Mouse (Mus musculus) limb, embryonic 13.5 days (tissue): ENCODE results near the gene Zmynd8. TPM values are rescaled to one million over a fixed set of nuclear protein-coding genes. Genes with fewer than 3 reads are reported as not detected.
A peak's percentile ranks its signal among the peaks of the same experiment; 100 is the strongest.

Source experiments
- ATAC-seq: fragments of 200-750 bp; cut with Nextera tagmentation; 2 replicates; pipeline ENCODE4 v1.8.0; 2017; ENCODE audit warnings: low read depth, moderate number of reproducible peaks, moderate TSS enrichment; ENCODE audit not compliant: low FRiP score
- H3K27ac ChIP-seq: fragments of 300-500 bp; sonication (generic); 2 replicates; pipeline ENCODE4 v1.5.1; 2015; ENCODE audit warnings: inconsistent platforms, mild to moderate bottlenecking, moderate library complexity
- H3K27me3 ChIP-seq: fragments of 300-500 bp; sonication (generic); 2 replicates; pipeline ENCODE4 v1.6.1; 2015; ENCODE audit warnings: mild to moderate bottlenecking, inconsistent platforms
- H3K36me3 ChIP-seq: fragments of 300-500 bp; sonication (generic); 2 replicates; pipeline ENCODE4 v1.6.1; 2015; ENCODE audit warnings: inconsistent platforms, mild to moderate bottlenecking, moderate library complexity
- H3K4me1 ChIP-seq: fragments of 300-500 bp; sonication (generic); 2 replicates; pipeline ENCODE4 v1.6.1; 2015; ENCODE audit warnings: inconsistent platforms
- H3K4me2 ChIP-seq: fragments of 300-500 bp; sonication (generic); replicated peaks from 2 replicates; pipeline ENCODE4 v1.6.1; 2015; ENCODE audit warnings: inconsistent platforms, mild to moderate bottlenecking, moderate library complexity
- H3K4me3 ChIP-seq: fragments of 300-500 bp; sonication (generic); 2 replicates; pipeline ENCODE4 v1.5.1; 2015; ENCODE audit warnings: moderate library complexity, mild to moderate bottlenecking, inconsistent platforms
- H3K9ac ChIP-seq: fragments of 300-500 bp; sonication (generic); 2 replicates; pipeline ENCODE4 v1.6.1; 2015; ENCODE audit warnings: mild to moderate bottlenecking, inconsistent platforms
- H3K9me3 ChIP-seq: fragments of 300-500 bp; sonication (generic); 2 replicates; pipeline ENCODE4 v1.6.1; 2016; ENCODE audit warnings: inconsistent platforms
- WGBS: fragments of 180-500 bp; shearing (Covaris S2); methylation state at CpG from one replicate; pipeline ENCODE4 v1.1.7; 2015; 5-methylcytosine and 5-hydroxymethylcytosine counted together
- polyA plus RNA-seq: library from polyadenylated mRNA; unstranded; fragments of >200 nt; fragmentation: Nextera tagmentation; extraction: Ambion mirVana; gene quantifications from 2 replicates; pipeline ENCODE4 v1.2.1, GENCODE M21; 2015

Zmynd8 gene
- polyA plus RNA-seq, 1 experiment from 2014 or later, result 65.7 TPM

- H3K27me3 ChIP-seq, result no peaks in the 10 kb centered on the region
- peaks cover 30% of the 10 kb centered on the region for H3K36me3 ChIP-seq
- WGBS, result 37% methylated on average over 8 of the region's 8 CpGs
- H3K4me1 ChIP-seq, result peaks cover 84% of the 10 kb centered on the region
- no peak overlapping the region for H3K4me3 ChIP-seq
- ATAC-seq, result no peak
- peak overlapping the region; percentile 13; the same call in 1 of the 2 replicates for H3K9ac ChIP-seq
- H3K27ac ChIP-seq, result peak overlapping the region; percentile 52
- no peaks in the 10 kb centered on the region for H3K9me3 ChIP-seq
- peak overlapping the region; percentile 51 for H3K4me2 ChIP-seq
These were observed 22.5 kb downstream of the Zmynd8 start for GRCm38 (mm10) chr2:165876201-165876918.

- no peak for ATAC-seq
- H3K4me3 ChIP-seq, result no peak overlapping the region
These were observed 23.3 kb downstream of the Zmynd8 start for GRCm38 (mm10) chr2:165875406-165875955.

DNA sequence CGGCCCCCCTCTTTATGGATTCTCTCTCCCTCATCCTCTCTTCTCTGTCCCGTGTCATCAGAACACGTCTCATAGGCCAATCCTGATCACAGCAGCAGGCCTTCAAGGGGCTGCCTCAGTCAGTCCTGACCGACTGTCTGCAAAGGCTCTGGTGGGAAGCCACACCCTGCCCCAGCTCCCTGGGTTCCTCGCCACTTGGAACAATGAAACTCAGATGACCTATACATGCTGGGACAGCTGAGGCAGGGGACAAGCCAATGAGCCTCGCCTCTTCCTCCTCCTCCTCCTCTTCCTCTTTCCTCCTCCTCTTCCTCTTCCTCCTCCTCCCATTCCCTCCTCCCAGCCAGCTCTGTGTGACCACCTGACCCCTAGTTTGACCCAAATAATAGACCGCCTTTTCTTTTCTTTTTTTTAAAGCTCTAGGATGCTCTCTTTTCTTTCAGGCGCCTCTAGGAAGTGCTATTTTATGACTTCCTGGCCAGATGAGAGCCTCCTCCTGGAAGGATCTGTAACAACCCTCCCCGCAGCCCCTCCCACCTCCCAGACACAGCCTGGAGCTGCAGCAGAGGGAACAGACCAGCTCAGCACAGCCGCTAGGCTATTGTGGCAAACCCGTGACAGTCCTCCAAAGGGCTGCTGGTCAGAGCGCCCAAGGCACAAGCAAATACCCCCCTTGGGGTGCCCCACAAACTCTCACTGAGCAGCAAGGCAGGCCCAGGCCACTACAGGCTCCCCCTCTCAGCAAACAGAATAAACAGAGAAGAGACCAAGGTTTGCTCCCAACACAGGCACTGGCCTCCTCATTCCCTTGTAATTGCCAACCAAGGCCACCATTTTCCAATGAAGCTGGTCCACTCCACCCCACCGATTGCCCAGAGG lies 24.1 kb downstream of the Zmynd8 start:
- H3K9ac ChIP-seq, result peak overlapping the region; percentile 58
- no peak overlapping the region for H3K4me3 ChIP-seq
- H3K4me2 ChIP-seq, result peak overlapping the region; percentile 51
- H3K27ac ChIP-seq, result peak overlapping the region; percentile 85
- 23% methylated on average over 13 of the region's 13 CpGs for WGBS
- H3K36me3 ChIP-seq, result peaks cover 43% of the 10 kb centered on the region
- ATAC-seq, result peak; percentile 71
- H3K9me3 ChIP-seq, result no peaks in the 10 kb centered on the region
- H3K4me1 ChIP-seq, result peaks cover 74% of the 10 kb centered on the region
- no peaks in the 10 kb centered on the region for H3K27me3 ChIP-seq

More at GRCm38 (mm10) chr2:165875406-165875955, 23.3 kb downstream of the Zmynd8 start:
- Histone ChIP-seq H3K36me3 (peaks cover 38% of the 10 kb centered on the region), H3K27me3 (no peaks in the 10 kb centered on the region), H3K4me1 (peaks cover 75% of the 10 kb centered on the region), H3K9me3 (no peaks in the 10 kb centered on the region), H3K9ac (peak overlapping the region; percentile 58), H3K4me2 (peak overlapping the region; percentile 51), H3K27ac (peak overlapping the region; percentile 85; the same call in 1 of the 2 replicates)
- 15% methylated on average over 13 of the region's 13 CpGs for WGBS

DNA sequence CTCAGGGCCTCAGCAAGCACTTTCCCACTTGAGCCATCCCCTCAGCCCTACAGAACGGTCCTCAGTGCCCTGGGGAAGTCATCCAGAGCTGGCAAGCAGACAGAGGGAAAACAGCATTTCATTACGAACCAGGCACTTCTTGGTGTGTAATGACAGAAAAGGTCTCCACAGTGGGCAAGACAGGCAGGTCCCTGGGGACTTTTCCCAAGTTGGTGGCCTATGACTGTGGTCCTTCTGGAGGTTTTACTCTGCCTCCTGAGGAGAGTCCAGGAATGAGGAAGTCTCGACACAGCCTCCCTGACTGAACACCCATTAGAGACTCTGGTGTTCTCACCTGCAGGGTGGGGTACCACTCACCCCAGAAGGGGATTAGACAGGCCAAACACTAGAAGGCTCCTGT lies 25.0 kb downstream of the Zmynd8 start:
- Histone ChIP-seq H3K36me3 (peaks cover 51% of the 10 kb centered on the region), H3K4me2 (no peak overlapping the region), H3K4me3 (no peak overlapping the region), H3K27me3 (no peaks in the 10 kb centered on the region), H3K27ac (peak overlapping the region; percentile 85; the same call in 1 of the 2 replicates), H3K9me3 (no peaks in the 10 kb centered on the region), H3K4me1 (peaks cover 74% of the 10 kb centered on the region), H3K9ac (no peak overlapping the region)
- 69% methylated on average over 3 of the region's 3 CpGs for WGBS
- no peak for ATAC-seq

GRCm38 (mm10) chr2:165873196-165873595 lies 25.6 kb downstream of the Zmynd8 start:
- Histone ChIP-seq H3K27me3 (no peaks in the 10 kb centered on the region), H3K4me1 (peaks cover 76% of the 10 kb centered on the region), H3K9ac (peak overlapping the region; percentile 31; the same call in 1 of the 2 replicates), H3K4me3 (no peak overlapping the region), H3K4me2 (no peak overlapping the region), H3K27ac (peak overlapping the region; percentile 85; the same call in 1 of the 2 replicates), H3K36me3 (peaks cover 52% of the 10 kb centered on the region), H3K9me3 (no peaks in the 10 kb centered on the region)
- no peak for ATAC-seq
- WGBS, result 53% methylated on average over 7 of the region's 7 CpGs

GRCm38 (mm10) chr2:165869257-165869656 lies 29.6 kb downstream of the Zmynd8 start:
- H3K9me3 ChIP-seq, result no peaks in the 10 kb centered on the region
- H3K4me2 ChIP-seq, result no peak overlapping the region
- no peak overlapping the region for H3K9ac ChIP-seq
- WGBS, result 37% methylated on average over 1 of the region's 1 CpGs
- peaks cover 53% of the 10 kb centered on the region for H3K36me3 ChIP-seq
- no peak overlapping the region for H3K4me3 ChIP-seq
- ATAC-seq, result no peak
- H3K27me3 ChIP-seq, result no peaks in the 10 kb centered on the region
- no peak overlapping the region for H3K27ac ChIP-seq
- H3K4me1 ChIP-seq, result peaks cover 60% of the 10 kb centered on the region

GRCm38 (mm10) chr2:165868522-165869175 lies 30.2 kb downstream of the Zmynd8 start:
- no peak overlapping the region for H3K9ac ChIP-seq
- peaks cover 47% of the 10 kb centered on the region for H3K36me3 ChIP-seq

DNA sequence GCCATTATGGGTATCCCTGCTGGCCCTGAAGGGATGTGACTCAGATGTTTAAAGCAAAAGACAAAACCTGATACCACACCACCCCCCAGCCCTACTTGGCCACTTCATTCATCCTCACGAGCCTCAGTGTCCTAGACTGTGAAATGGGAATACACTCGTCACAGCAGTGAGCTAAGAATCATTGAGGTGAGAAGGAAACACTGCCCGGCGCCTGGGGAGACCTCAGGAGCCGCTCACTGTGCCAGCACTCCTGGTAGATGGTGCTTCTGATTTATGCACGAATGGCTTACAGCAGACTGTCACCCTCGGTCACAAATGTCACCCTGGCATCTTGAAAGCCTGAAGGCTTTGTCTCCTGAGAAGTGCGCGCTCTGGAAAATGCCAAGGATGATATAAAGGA lies 31.3 kb downstream of the Zmynd8 start:
- peak overlapping the region; percentile 25; the same call in 1 of the 2 replicates for H3K9ac ChIP-seq
- 83% methylated on average over 9 of the region's 9 CpGs for WGBS
- H3K27me3 ChIP-seq, result no peaks in the 10 kb centered on the region
- no peak overlapping the region for H3K4me2 ChIP-seq
- no peaks in the 10 kb centered on the region for H3K9me3 ChIP-seq
- H3K4me1 ChIP-seq, result peaks cover 50% of the 10 kb centered on the region
- 0 out of 2 replicates have a peak overlapping the region, but pooled peaks have one; percentile 53 for H3K27ac ChIP-seq
- peaks cover 38% of the 10 kb centered on the region for H3K36me3 ChIP-seq
- no peak for ATAC-seq
- H3K4me3 ChIP-seq, result no peak overlapping the region

More at GRCm38 (mm10) chr2:165868522-165869175, 30.2 kb downstream of the Zmynd8 start:
- WGBS, result 53% methylated on average over 8 of the region's 8 CpGs
- ATAC-seq, result no peak
- Histone ChIP-seq H3K4me1 (peaks cover 54% of the 10 kb centered on the region), H3K9me3 (no peaks in the 10 kb centered on the region), H3K27me3 (no peaks in the 10 kb centered on the region), H3K27ac (peak overlapping the region; percentile 28; the same call in 1 of the 2 replicates), H3K4me3 (no peak overlapping the region), H3K4me2 (no peak overlapping the region)

GRCm38 (mm10) chr2:165866951-165867387 lies 31.8 kb downstream of the Zmynd8 start:
- Histone ChIP-seq H3K9me3 (no peaks in the 10 kb centered on the region), H3K36me3 (peaks cover 39% of the 10 kb centered on the region), H3K4me3 (no peak overlapping the region), H3K27me3 (no peaks in the 10 kb centered on the region), H3K27ac (peak overlapping the region; percentile 53; the same call in 1 of the 2 replicates), H3K4me2 (no peak overlapping the region), H3K9ac (no peak overlapping the region), H3K4me1 (peaks cover 54% of the 10 kb centered on the region)
- ATAC-seq, result no peak
- WGBS, result 45% methylated on average over 12 of the region's 12 CpGs

- no peak for ATAC-seq
- no peak overlapping the region for H3K4me2 ChIP-seq
- H3K27me3 ChIP-seq, result no peaks in the 10 kb centered on the region
- H3K36me3 ChIP-seq, result peaks cover 38% of the 10 kb centered on the region
- H3K9me3 ChIP-seq, result no peaks in the 10 kb centered on the region
- peak overlapping the region; percentile 53; the same call in 1 of the 2 replicates for H3K27ac ChIP-seq
- H3K4me1 ChIP-seq, result peaks cover 54% of the 10 kb centered on the region
- WGBS, result 64% methylated on average over 8 of the region's 8 CpGs
- H3K4me3 ChIP-seq, result no peak overlapping the region
- H3K9ac ChIP-seq, result no peak overlapping the region
These were observed 32.4 kb downstream of the Zmynd8 start for GRCm38 (mm10) chr2:165866412-165866811.

DNA sequence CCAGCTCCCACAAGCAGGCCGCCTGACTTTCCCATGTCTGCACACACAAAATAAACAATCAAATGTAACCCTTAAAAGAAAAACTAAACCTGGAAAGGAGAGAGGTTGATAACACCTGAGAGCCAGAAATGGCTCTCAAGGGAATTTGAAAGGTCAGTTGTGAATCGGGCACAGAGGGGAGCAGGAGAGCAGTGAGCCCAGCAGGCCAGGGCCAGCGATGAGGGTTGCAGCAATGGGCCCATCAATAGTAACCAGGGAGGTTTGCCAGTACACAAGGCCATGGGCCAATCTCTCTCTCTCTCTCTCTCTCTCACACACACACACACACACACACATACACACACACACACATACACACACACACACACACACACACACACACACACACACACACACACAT lies 34.0 kb downstream of the Zmynd8 start:
- Histone ChIP-seq H3K9me3 (no peaks in the 10 kb centered on the region), H3K36me3 (peaks cover 26% of the 10 kb centered on the region), H3K9ac (no peak overlapping the region), H3K4me3 (no peak overlapping the region), H3K4me2 (no peak overlapping the region), H3K4me1 (peaks cover 56% of the 10 kb centered on the region), H3K27ac (no peak overlapping the region), H3K27me3 (no peaks in the 10 kb centered on the region)
- ATAC-seq, result no peak
- WGBS, result 78% methylated on average over 3 of the region's 3 CpGs
